In the genomic region with DNA sequence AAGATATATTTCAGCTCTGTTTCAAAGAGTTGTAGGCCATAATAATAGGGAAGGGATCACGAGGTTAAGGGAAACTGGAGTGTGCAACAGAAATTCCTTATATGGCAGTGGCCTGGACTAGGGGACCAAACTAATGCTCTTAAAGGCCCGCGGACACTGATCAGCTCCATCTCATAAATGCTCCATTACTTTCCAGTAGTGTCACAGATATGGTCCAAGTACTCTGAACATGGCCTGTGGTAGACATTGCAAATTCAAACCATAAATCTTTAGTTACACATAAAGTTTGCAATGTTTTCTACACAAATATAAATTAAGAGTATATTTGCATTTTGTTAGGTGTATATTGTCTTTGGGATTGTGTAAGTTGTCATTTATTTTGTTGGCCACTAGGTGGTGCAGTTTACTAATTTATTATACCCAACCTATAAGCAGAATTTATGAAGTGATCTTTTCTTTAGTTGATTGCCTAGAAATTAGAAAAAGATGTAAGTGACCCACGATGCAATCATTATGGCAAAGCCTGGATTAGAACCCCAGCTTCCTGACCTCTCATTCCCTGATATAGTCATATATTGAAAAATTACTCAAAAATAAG, we compare ENCODE assay signal across 8 mouse cellular contexts.
DNase-seq lines count a peak whose midpoint lies in the region; ATAC-seq and TF ChIP-seq lines count a peak whose summit lies in the region.

No protein-coding gene starts in this region.

- DNase-seq in kidney, adult 2 months: peak; percentile 24
- DNase-seq in kidney, adult 18-20 months: no peak
- DNase-seq in embryo, embryonic 10 days (ENCODE audit: low spot score): peak; percentile 47
- no peak for DNase-seq in gastrocnemius, postnatal 10 days
- DNase-seq in spleen, postnatal 10 days (ENCODE audit: low spot score in 2 of 2): no peak
- no peak for DNase-seq in cerebellum, adult 9-11 months

- TF ChIP-seq CTCF in kidney, adult 2 months (conservative IDR thresholded peaks at IDR 0.05; ENCODE audit: insufficient read depth, insufficient read length, low read depth, low read length): no peak

- peak; percentile 86 for ATAC-seq in CD4-positive, CD25-positive, alpha-beta regulatory T cell, adult 4 months
- peak; percentile 67 for ATAC-seq in megakaryocyte progenitor cell, adult 5-6 weeks (replicated peaks; ENCODE audit: poor library complexity)

- no peak overlapping the region for H3K27ac ChIP-seq in kidney, adult 2 months (ENCODE audit: insufficient read depth, low read depth, low read length)

- TF ChIP-seq POLR2A in kidney, adult 2 months (IDR thresholded peaks at IDR 0.05; ENCODE audit: low read depth, low read length): no peak

- H3K27me3 ChIP-seq in kidney, adult 2 months (replicated peaks; ENCODE audit: control insufficient read depth, insufficient read depth, low read length): no peaks in the 10 kb centered on the region

- 48% methylated on average over 4 of the region's 4 CpGs for WGBS in kidney, adult 2 months

- no peak overlapping the region for H3K4me3 ChIP-seq in kidney, adult 2 months (ENCODE audit: insufficient read depth, low read depth, low read length)

- H3K4me1 ChIP-seq in kidney, adult 2 months (ENCODE audit: control insufficient read depth, insufficient read depth, low read length): no peaks in the 10 kb centered on the region

- H3K36me3 ChIP-seq in kidney, adult 2 months (ENCODE audit: control insufficient read depth, insufficient read depth, low read length): 0 out of 2 replicates have a peak, but pooled peaks cover 2% of the 10 kb centered on the region

Comparison
In these comparisons a context has a peak if more than half of its experiments do, and no peak if none do; other contexts are left out.
1. DNase-seq: peak in kidney, adult 2 months (single experiment) and embryo, embryonic 10 days (single experiment); none in kidney, adult 18-20 months (single experiment), gastrocnemius, postnatal 10 days (single experiment), spleen, postnatal 10 days (0 of 2) and cerebellum, adult 9-11 months (single experiment).